Mouse (Mus musculus) forebrain, postnatal 0 days (tissue): Measurements from ENCODE around the gene Bnip3. TPM values are rescaled to one million over a fixed set of nuclear protein-coding genes. Genes with fewer than 3 reads are reported as not detected.

Experiments used
- ATAC-seq: fragments of 200-750 bp; cut with Nextera tagmentation; 2 replicates; pipeline ENCODE4 v1.8.0; 2017; ENCODE audit warnings: mild to moderate bottlenecking, moderate library complexity
- DNase-seq: peaks from one replicate; pipeline ENCODE4 v3.0.0-alpha.2; 2015
- H3K27ac ChIP-seq: fragments of 300-500 bp; sonication (generic); 2 replicates; pipeline ENCODE4 v1.5.1; 2014; ENCODE audit warnings: low read depth, mild to moderate bottlenecking, antibody characterized with exemption, low read length, moderate library complexity, mixed read lengths
- H3K27me3 ChIP-seq: fragments of 300-500 bp; sonication (generic); 2 replicates; pipeline ENCODE4 v1.6.1; 2014; ENCODE audit warnings: mild to moderate bottlenecking, low read length, mixed read lengths; ENCODE audit not compliant: insufficient read depth
- H3K36me3 ChIP-seq: fragments of 300-500 bp; sonication (generic); 2 replicates; pipeline ENCODE4 v1.6.1; 2014; ENCODE audit warnings: mild to moderate bottlenecking, moderate library complexity; ENCODE audit not compliant: insufficient read depth
- H3K4me1 ChIP-seq: fragments of 300-500 bp; sonication (generic); 2 replicates; pipeline ENCODE4 v1.6.1; 2014; ENCODE audit warnings: antibody characterized with exemption; ENCODE audit not compliant: insufficient read depth
- H3K4me2 ChIP-seq: fragments of 300-500 bp; sonication (generic); 2 replicates; pipeline ENCODE4 v1.6.1; 2014; ENCODE audit warnings: low read depth, mild to moderate bottlenecking, moderate library complexity
- H3K4me3 ChIP-seq: fragments of 300-500 bp; sonication (generic); 2 replicates; pipeline ENCODE4 v1.5.1; 2014; ENCODE audit warnings: low read depth, low read length, mixed read lengths
- H3K9ac ChIP-seq: fragments of 300-500 bp; sonication (generic); 2 replicates; pipeline ENCODE4 v1.6.1; 2014; ENCODE audit warnings: mild to moderate bottlenecking
- H3K9me3 ChIP-seq: fragments of 300-500 bp; sonication (generic); 2 replicates; pipeline ENCODE4 v1.6.1; 2016; ENCODE audit warnings: low read length
- CTCF ChIP-seq: sonication (generic); IDR thresholded peaks from 2 replicates; pipeline ENCODE4 v1.5.1; 2016; ENCODE audit warnings: antibody characterized with exemption, control low read depth, low read depth
- WGBS: fragments of 180-500 bp; shearing (Covaris S2); extraction: QIAGEN DNeasy Blood & Tissue Kit; methylation state at CpG from one replicate; pipeline ENCODE4 v1.1.7; 2014; 5-methylcytosine and 5-hydroxymethylcytosine counted together
- polyA plus RNA-seq: library from polyadenylated mRNA; unstranded; fragments of >200 nt; fragmentation: Nextera tagmentation; extraction: Ambion mirVana; gene quantifications from 2 replicates; pipeline ENCODE4 v1.2.1, GENCODE M21; 2015
- total RNA-seq: library from RNA; depleted of rRNA; stranded (reverse); fragments of >200 nt; gene quantifications from 2 replicates; pipeline ENCODE4 v1.2.3, GENCODE M21; 2014; rRNA removed

The Bnip3 gene
- 145 TPM in 2 replicates for total RNA-seq
- 98.8 and 108 TPM in 2 replicates for polyA plus RNA-seq

- peak within 1 kb of the TSS; percentile 72 for H3K4me3 ChIP-seq
- no peak for TF ChIP-seq CTCF
- no peaks in the 10 kb centered on the region for H3K9me3 ChIP-seq
- no peaks in the 10 kb centered on the region for H3K36me3 ChIP-seq
- DNase-seq, result peak; percentile 90
- no peaks in the 10 kb centered on the region for H3K27me3 ChIP-seq
- peak within 1 kb of the TSS; percentile 68 for H3K4me2 ChIP-seq
- peak within 1 kb of the TSS; percentile 69 for H3K9ac ChIP-seq
- H3K4me1 ChIP-seq, result peaks cover 16% of the 10 kb centered on the region
- H3K27ac ChIP-seq, result peak within 1 kb of the TSS; percentile 2; the same call in 1 of the 2 replicates
- 2% methylated on average over 65 of the region's 66 CpGs for WGBS
- peak; percentile 94 for ATAC-seq
Observed at GRCm38 (mm10) chr7:138909277-138910192, at the start of gene Bnip3. TSS of gene Bnip3 (minus strand) at chr7:138909519.

- ATAC-seq (no peak), DNase-seq (no peak)
- TF ChIP-seq CTCF, result no peak
- Histone ChIP-seq H3K27me3 (no peaks in the 10 kb centered on the region), H3K4me1 (no peaks in the 10 kb centered on the region; the same call in 1 of the 2 replicates), H3K27ac (no peak overlapping the region), H3K4me2 (no peak overlapping the region), H3K9me3 (no peaks in the 10 kb centered on the region), H3K4me3 (no peak overlapping the region), H3K36me3 (no peaks in the 10 kb centered on the region), H3K9ac (no peak overlapping the region)
- WGBS, result 77% methylated on average over 6 of the region's 6 CpGs
Observed at GRCm38 (mm10) chr7:138957106-138957505, 47.8 kb upstream of the Bnip3 start.

- WGBS, result 55% methylated on average over 7 of the region's 7 CpGs
- DNase-seq, result no peak
Observed at GRCm38 (mm10) chr7:138955787-138956186, 46.5 kb upstream of the Bnip3 start.

GRCm38 (mm10) chr7:138948309-138948708, 39.0 kb upstream of the Bnip3 start:
- Histone ChIP-seq H3K9me3 (no peaks in the 10 kb centered on the region), H3K4me3 (no peak overlapping the region), H3K36me3 (no peaks in the 10 kb centered on the region), H3K4me2 (no peak overlapping the region), H3K27ac (no peak overlapping the region), H3K9ac (no peak overlapping the region), H3K27me3 (no peaks in the 10 kb centered on the region), H3K4me1 (no peaks in the 10 kb centered on the region)
- DNase-seq (no peak), ATAC-seq (no peak)
- TF ChIP-seq CTCF, result no peak
- 41% methylated on average over 8 of the region's 8 CpGs for WGBS

More at GRCm38 (mm10) chr7:138955787-138956186, 46.5 kb upstream of the Bnip3 start:
- Histone ChIP-seq H3K4me2 (no peak overlapping the region), H3K27me3 (no peaks in the 10 kb centered on the region), H3K9me3 (no peaks in the 10 kb centered on the region), H3K36me3 (no peaks in the 10 kb centered on the region), H3K27ac (no peak overlapping the region), H3K9ac (no peak overlapping the region), H3K4me1 (no peaks in the 10 kb centered on the region; the same call in 1 of the 2 replicates), H3K4me3 (no peak overlapping the region)
- no peak for ATAC-seq
- no peak for TF ChIP-seq CTCF

GRCm38 (mm10) chr7:138947741-138948140, 38.4 kb upstream of the Bnip3 start:
- H3K4me3 ChIP-seq, result no peak overlapping the region
- WGBS, result 88% methylated on average over 8 of the region's 8 CpGs
- H3K9ac ChIP-seq, result no peak overlapping the region
- ATAC-seq (no peak), DNase-seq (no peak)
- H3K27me3 ChIP-seq, result no peaks in the 10 kb centered on the region
- H3K4me2 ChIP-seq, result no peak overlapping the region
- no peak overlapping the region for H3K27ac ChIP-seq
- TF ChIP-seq CTCF, result no peak
- H3K36me3 ChIP-seq, result no peaks in the 10 kb centered on the region
- H3K4me1 ChIP-seq, result no peaks in the 10 kb centered on the region
- no peaks in the 10 kb centered on the region for H3K9me3 ChIP-seq

GRCm38 (mm10) chr7:138945668-138946067, 36.3 kb upstream of the Bnip3 start:
- Histone ChIP-seq H3K4me1 (no peaks in the 10 kb centered on the region), H3K9ac (no peak overlapping the region), H3K4me3 (no peak overlapping the region), H3K36me3 (no peaks in the 10 kb centered on the region), H3K9me3 (no peaks in the 10 kb centered on the region), H3K27me3 (no peaks in the 10 kb centered on the region), H3K27ac (no peak overlapping the region), H3K4me2 (no peak overlapping the region)
- DNase-seq (no peak), ATAC-seq (no peak)
- no peak for TF ChIP-seq CTCF
- WGBS, result 62% methylated on average over 3 of the region's 3 CpGs

GRCm38 (mm10) chr7:138942301-138942700, 33.0 kb upstream of the Bnip3 start:
- Histone ChIP-seq H3K4me1 (no peaks in the 10 kb centered on the region), H3K9ac (no peak overlapping the region), H3K9me3 (no peaks in the 10 kb centered on the region), H3K4me2 (peak overlapping the region; percentile 83), H3K27ac (0 out of 2 replicates have a peak overlapping the region, but pooled peaks have one; percentile 86), H3K36me3 (no peaks in the 10 kb centered on the region), H3K27me3 (peaks cover 9% of the 10 kb centered on the region), H3K4me3 (no peak overlapping the region)
- TF ChIP-seq CTCF, result no peak
- ATAC-seq, result no peak
- no peak for DNase-seq
- 82% methylated on average over 1 of the region's 1 CpGs for WGBS
